Mouse (Mus musculus) testis, adult 2 months (tissue): ENCODE measurements at regions not wholly inside any gene's neighbourhood (a gene's known extent, or its start where the extent isn't known, plus 50 kb on each side); places are given as distances from the start of the nearest gene placed in this dataset.

Experiments
- H3K27ac ChIP-seq: fragments of 200-500 bp; 2 replicates; pipeline ENCODE4 v1.5.1; 2012; ENCODE audit warnings: low read depth, low read length; ENCODE audit not compliant: control insufficient read depth, insufficient read depth
- H3K27me3 ChIP-seq: fragments of 200-500 bp; 2 replicates; pipeline ENCODE4 v1.6.1; 2012; ENCODE audit warnings: mild to moderate bottlenecking, low read length, moderate library complexity; ENCODE audit not compliant: control insufficient read depth, insufficient read depth
- H3K36me3 ChIP-seq: fragments of 200-500 bp; 2 replicates; pipeline ENCODE4 v1.6.1; 2012; ENCODE audit warnings: mild to moderate bottlenecking, low read length; ENCODE audit not compliant: control insufficient read depth, insufficient read depth
- H3K4me1 ChIP-seq: fragments of 200-500 bp; 2 replicates; pipeline ENCODE4 v1.6.1; 2012; ENCODE audit warnings: low read length; ENCODE audit not compliant: control insufficient read depth, insufficient read depth
- H3K4me3 ChIP-seq: fragments of 200-500 bp; 2 replicates; pipeline ENCODE4 v1.5.1; 2012; ENCODE audit warnings: low read depth, mild to moderate bottlenecking, low read length, moderate library complexity, mixed read lengths; ENCODE audit not compliant: control insufficient read depth
- CTCF ChIP-seq: fragments of 200-500 bp; IDR thresholded peaks from 2 replicates; pipeline ENCODE4 v1.5.1; 2012; ENCODE audit warnings: low read depth, mild to moderate bottlenecking, inconsistent platforms, low read length, moderate library complexity; ENCODE audit not compliant: control insufficient read depth, insufficient read depth, insufficient replicate concordance
- POLR2A ChIP-seq: fragments of 200-500 bp; IDR thresholded peaks from 2 replicates; pipeline ENCODE4 v1.6.1; 2012; ENCODE audit warnings: low read depth, mild to moderate bottlenecking, inconsistent platforms, low read length, moderate library complexity; ENCODE audit not compliant: control insufficient read depth

- Histone ChIP-seq H3K4me3 (no peak overlapping the region), H3K4me1 (no peaks in the 10 kb centered on the region), H3K27me3 (no peaks in the 10 kb centered on the region), H3K36me3 (no peaks in the 10 kb centered on the region), H3K27ac (no peak overlapping the region)
- TF ChIP-seq POLR2A, result no peak
- no peak for TF ChIP-seq CTCF
Observed at GRCm38 (mm10) chr12:69524337-69525035, 58.3 kb downstream of the Vcpkmt start.

GRCm38 (mm10) chr12:69519869-69520268 is 63.0 kb downstream of the Vcpkmt start:
- Histone ChIP-seq H3K4me3 (no peak overlapping the region), H3K36me3 (no peaks in the 10 kb centered on the region), H3K27ac (no peak overlapping the region), H3K4me1 (no peaks in the 10 kb centered on the region), H3K27me3 (no peaks in the 10 kb centered on the region)
- TF ChIP-seq POLR2A, result no peak

GRCm38 (mm10) chr12:69519028-69519427 is 63.8 kb downstream of the Vcpkmt start:
- Histone ChIP-seq H3K4me3 (no peak overlapping the region), H3K36me3 (no peaks in the 10 kb centered on the region), H3K27me3 (no peaks in the 10 kb centered on the region), H3K27ac (no peak overlapping the region), H3K4me1 (no peaks in the 10 kb centered on the region)
- TF ChIP-seq POLR2A (no peak), CTCF (no peak)

GRCm38 (mm10) chr12:69517616-69518015 is 65.2 kb downstream of the Vcpkmt start:
- Histone ChIP-seq H3K4me3 (no peak overlapping the region), H3K36me3 (no peaks in the 10 kb centered on the region)
- TF ChIP-seq POLR2A (no peak), CTCF (no peak)

GRCm38 (mm10) chr12:69516314-69516916 is 66.4 kb downstream of the Vcpkmt start:
- Histone ChIP-seq H3K36me3 (no peaks in the 10 kb centered on the region), H3K27ac (no peak overlapping the region), H3K27me3 (no peaks in the 10 kb centered on the region), H3K4me3 (no peak overlapping the region), H3K4me1 (no peaks in the 10 kb centered on the region)
- TF ChIP-seq POLR2A (no peak), CTCF (no peak)

More at GRCm38 (mm10) chr12:69517616-69518015, 65.2 kb downstream of the Vcpkmt start:
- no peak overlapping the region for H3K27ac ChIP-seq
- H3K4me1 ChIP-seq, result no peaks in the 10 kb centered on the region
- no peaks in the 10 kb centered on the region for H3K27me3 ChIP-seq

- H3K4me1 ChIP-seq, result no peaks in the 10 kb centered on the region
- no peaks in the 10 kb centered on the region for H3K27me3 ChIP-seq
- H3K27ac ChIP-seq, result no peak overlapping the region
- no peak overlapping the region for H3K4me3 ChIP-seq
- no peaks in the 10 kb centered on the region for H3K36me3 ChIP-seq
- TF ChIP-seq POLR2A, result no peak
- no peak for TF ChIP-seq CTCF
Observed at GRCm38 (mm10) chr12:69515850-69516249, 67.0 kb downstream of the Vcpkmt start.

- H3K4me3 ChIP-seq, result no peak overlapping the region
- H3K27me3 ChIP-seq, result no peaks in the 10 kb centered on the region
- H3K4me1 ChIP-seq, result no peaks in the 10 kb centered on the region
- TF ChIP-seq CTCF (no peak), POLR2A (no peak)
- H3K27ac ChIP-seq, result no peak overlapping the region
- H3K36me3 ChIP-seq, result no peaks in the 10 kb centered on the region
Observed at GRCm38 (mm10) chr12:69515117-69515516, 67.7 kb downstream of the Vcpkmt start.
